Mouse (Mus musculus) retina, postnatal 7 days (tissue): ENCODE data around the gene Rab11fip3.

Experiments used
- DNase-seq: peaks from one replicate; pipeline ENCODE4 v3.0.0-alpha.2; 2012; ENCODE audit warnings: low read depth, low spot score

The Rab11fip3 gene

GRCm38 (mm10) chr17:26087059-26087564 is 17.8 kb upstream of the Rab11fip3 start:
- no peak for DNase-seq

- no peak for DNase-seq
These were observed 11.5 kb upstream of the Rab11fip3 start for GRCm38 (mm10) chr17:26080867-26081266.

GRCm38 (mm10) chr17:26078851-26079250 is 9.5 kb upstream of the Rab11fip3 start:
- DNase-seq = no peak

GRCm38 (mm10) chr17:26075246-26075645 is 5.9 kb upstream of the Rab11fip3 start:
- no peak for DNase-seq

GRCm38 (mm10) chr17:26070136-26070535 is 781 bp upstream of the Rab11fip3 start:
- no peak for DNase-seq

- no peak for DNase-seq
These were observed 1.1 kb downstream of the Rab11fip3 start for GRCm38 (mm10) chr17:26068024-26068830.

GRCm38 (mm10) chr17:26066488-26067020 is 2.8 kb downstream of the Rab11fip3 start:
- DNase-seq = no peak

GRCm38 (mm10) chr17:26064916-26065315 is 4.4 kb downstream of the Rab11fip3 start:
- no peak for DNase-seq

- DNase-seq = no peak
These were observed 11.4 kb downstream of the Rab11fip3 start for GRCm38 (mm10) chr17:26057787-26058567.

- DNase-seq = no peak
These were observed 12.1 kb downstream of the Rab11fip3 start for GRCm38 (mm10) chr17:26057278-26057677.

- no peak for DNase-seq
These were observed 14.2 kb downstream of the Rab11fip3 start for GRCm38 (mm10) chr17:26055164-26055563.

- DNase-seq = no peak
These were observed 15.1 kb downstream of the Rab11fip3 start for GRCm38 (mm10) chr17:26054133-26054845.

- DNase-seq = no peak
These were observed 16.6 kb downstream of the Rab11fip3 start for GRCm38 (mm10) chr17:26052706-26053105.

GRCm38 (mm10) chr17:26052074-26052473 is 17.3 kb downstream of the Rab11fip3 start:
- DNase-seq = no peak

- DNase-seq = no peak
These were observed 21.2 kb downstream of the Rab11fip3 start for GRCm38 (mm10) chr17:26048118-26048517.

GRCm38 (mm10) chr17:26046253-26046997 is 22.9 kb downstream of the Rab11fip3 start:
- DNase-seq = no peak

- no peak for DNase-seq
These were observed 24.1 kb downstream of the Rab11fip3 start for GRCm38 (mm10) chr17:26045285-26045684.

- peak; percentile 43 for DNase-seq
These were observed 26.1 kb downstream of the Rab11fip3 start for GRCm38 (mm10) chr17:26043249-26043636.

- DNase-seq = no peak
These were observed 26.6 kb downstream of the Rab11fip3 start for GRCm38 (mm10) chr17:26042599-26043248.

- peak; percentile 37 for DNase-seq
These were observed 28.1 kb downstream of the Rab11fip3 start for GRCm38 (mm10) chr17:26041111-26041802.
